Mouse (Mus musculus) spleen, postnatal 14 days (tissue): ENCODE data around the gene Tnik.

Experiments
- DNase-seq, 2 experiments: peaks; one replicate each; pipeline ENCODE4 v3.0.0; 2021 to 2022; ENCODE audit warnings: low spot score in 2 of 2

The Tnik gene

GRCm38 (mm10) chr3:28606741-28607140, 343.7 kb downstream of the Tnik start:
- DNase-seq: no peak

- DNase-seq: no peak
Observed at GRCm38 (mm10) chr3:28612330-28612729, 349.3 kb downstream of the Tnik start.

- DNase-seq: no peak
Observed at GRCm38 (mm10) chr3:28616386-28616785, 353.4 kb downstream of the Tnik start.

GRCm38 (mm10) chr3:28617008-28617627, 354.1 kb downstream of the Tnik start:
- no peak for DNase-seq

GRCm38 (mm10) chr3:28621792-28622191, 358.8 kb downstream of the Tnik start:
- no peak for DNase-seq

- DNase-seq: no peak
Observed at GRCm38 (mm10) chr3:28626816-28627215, 363.8 kb downstream of the Tnik start.

- DNase-seq: no peak
Observed at GRCm38 (mm10) chr3:28636778-28637177, 373.8 kb downstream of the Tnik start.

GRCm38 (mm10) chr3:28638957-28639356, 375.9 kb downstream of the Tnik start:
- DNase-seq: no peak

- no peak for DNase-seq
Observed at GRCm38 (mm10) chr3:28643252-28643947, 380.4 kb downstream of the Tnik start.

- DNase-seq: no peak
Observed at GRCm38 (mm10) chr3:28652574-28652973, 389.6 kb downstream of the Tnik start.

- DNase-seq: no peak
Observed at GRCm38 (mm10) chr3:28653043-28653442, 390.0 kb downstream of the Tnik start.

GRCm38 (mm10) chr3:28654740-28655139, 391.7 kb downstream of the Tnik start:
- no peak for DNase-seq

- DNase-seq: no peak
Observed at GRCm38 (mm10) chr3:28658349-28658748, 395.3 kb downstream of the Tnik start.

- no peak for DNase-seq
Observed at GRCm38 (mm10) chr3:28680851-28681250, 417.8 kb downstream of the Tnik start.

GRCm38 (mm10) chr3:28681866-28682265, 418.9 kb downstream of the Tnik start:
- DNase-seq: no peak

- DNase-seq: no peak
Observed at GRCm38 (mm10) chr3:28682411-28682810, 419.4 kb downstream of the Tnik start.

GRCm38 (mm10) chr3:28685510-28685909, 422.5 kb downstream of the Tnik start:
- no peak for DNase-seq

- no peak for DNase-seq
Observed at GRCm38 (mm10) chr3:28694811-28695210, 431.8 kb downstream of the Tnik start.

GRCm38 (mm10) chr3:28695608-28696007, 432.6 kb downstream of the Tnik start:
- DNase-seq: no peak

- DNase-seq: no peak
Observed at GRCm38 (mm10) chr3:28696162-28696561, 433.1 kb downstream of the Tnik start.

GRCm38 (mm10) chr3:28697797-28698196, 434.8 kb downstream of the Tnik start, which contains the start of gene Slc2a2:
Slc2a2 (plus strand) TSS chr3:28697903.
- no peak for DNase-seq

- DNase-seq: no peak
Observed at GRCm38 (mm10) chr3:28699601-28700000, 436.6 kb downstream of the Tnik start.

- DNase-seq: no peak
Observed at GRCm38 (mm10) chr3:28705522-28706137, 442.6 kb downstream of the Tnik start.
